Mouse (Mus musculus) heart, postnatal 0 days (tissue): ENCODE measurements around the gene Dync2li1.

Experiments used
- CTCF ChIP-seq: IDR thresholded peaks from 2 replicates; pipeline ENCODE4 v1.5.1; 2016; ENCODE audit warnings: antibody characterized with exemption, control low read depth, low read depth
- EP300 ChIP-seq: IDR thresholded peaks from 2 replicates; pipeline ENCODE4 v1.6.1; 2016; ENCODE audit warnings: antibody characterized with exemption, low read depth

- TF ChIP-seq CTCF (no peak), EP300 (no peak)
Observed at GRCm38 (mm10) chr17:84639796-84640378, 13.6 kb downstream of the Dync2li1 start.
